Mouse (Mus musculus): ENCODE results near the gene Zfp975. TPM values are rescaled to one million over a fixed set of nuclear protein-coding genes. Genes with fewer than 3 reads are reported as not detected.
"Not testable (repeated sequence)": the region's sequence is repeated elsewhere in the genome, so short reads cannot be mapped to it uniquely, and the experiment has no call there.

The Zfp975 gene
- 9.5 TPM in 2 replicates for polyA plus RNA-seq (2015; fragmentation: Nextera tagmentation; extraction: Ambion mirVana)

GRCm38 (mm10) chr7:42692362-42693158 is at the start of gene Zfp975:
Zfp975 (minus strand) TSS chr7:42692742.
- Histone ChIP-seq H3K4me3 (peak within 1 kb of the TSS; percentile 56), H3K36me3 (peaks cover 10% of the 10 kb centered on the region), H3K27ac (peak within 1 kb of the TSS; percentile 78), H3K9ac (peak within 1 kb of the TSS; percentile 80), H3K4me2 (peak within 1 kb of the TSS; percentile 58)
- not testable (repeated sequence) for H3K9me3 ChIP-seq, H3K4me1 ChIP-seq, H3K27me3 ChIP-seq
- peak; percentile 97 for ATAC-seq (ENCODE audit: insufficient number of reproducible peaks, insufficient read depth, low FRiP score, low TSS enrichment, low read depth)
- under 1% methylated on average over 23 of the region's 23 CpGs for WGBS

- WGBS, result 84% methylated on average over 10 of the region's 10 CpGs
- H3K4me1 ChIP-seq, result no peaks in the 10 kb centered on the region
- peaks cover 4% of the 10 kb centered on the region; the same call in 1 of the 2 replicates for H3K9me3 ChIP-seq
- no peak overlapping the region for H3K4me2 ChIP-seq
- no peaks in the 10 kb centered on the region for H3K36me3 ChIP-seq
- ATAC-seq (ENCODE audit: insufficient number of reproducible peaks, insufficient read depth, low FRiP score, low TSS enrichment, low read depth), result no peak
- H3K27ac ChIP-seq, result no peak overlapping the region
- H3K27me3 ChIP-seq, result no peaks in the 10 kb centered on the region
- H3K4me3 ChIP-seq, result no peak overlapping the region
- no peak overlapping the region for H3K9ac ChIP-seq
These were observed 46.1 kb upstream of the Zfp975 start for GRCm38 (mm10) chr7:42738536-42739210.

- not testable (repeated sequence) for H3K9ac ChIP-seq; H3K36me3 ChIP-seq; H3K27me3 ChIP-seq; H3K4me3 ChIP-seq; H3K4me1 ChIP-seq; H3K9me3 ChIP-seq; H3K27ac ChIP-seq; H3K4me2 ChIP-seq; ATAC-seq (ENCODE audit: insufficient number of reproducible peaks, insufficient read depth, low FRiP score, low TSS enrichment, low read depth)
- 86% methylated on average over 4 of the region's 4 CpGs for WGBS
These were observed 34.4 kb upstream of the Zfp975 start, which contains the start of gene Gm17067 for GRCm38 (mm10) chr7:42726917-42727316. Gm17067 (minus strand) TSS chr7:42727017.

- H3K4me1 ChIP-seq; H3K27me3 ChIP-seq; H3K9me3 ChIP-seq; ATAC-seq (ENCODE audit: insufficient number of reproducible peaks, insufficient read depth, low FRiP score, low TSS enrichment, low read depth): not testable (repeated sequence)
- H3K4me2 ChIP-seq, result peak overlapping the region; percentile 58
- H3K4me3 ChIP-seq, result peak overlapping the region; percentile 56
- H3K36me3 ChIP-seq, result peaks cover 10% of the 10 kb centered on the region
- H3K27ac ChIP-seq, result peak overlapping the region; percentile 78; the same call in 1 of the 2 replicates
- H3K9ac ChIP-seq, result peak overlapping the region; percentile 80
- WGBS, result 4% methylated on average over 4 of the region's 4 CpGs
These were observed 709 bp upstream of the Zfp975 start for GRCm38 (mm10) chr7:42693251-42693650.

GRCm38 (mm10) chr7:42680081-42680480 is 12.5 kb downstream of the Zfp975 start:
- not testable (repeated sequence) for H3K9ac ChIP-seq; H3K27me3 ChIP-seq; H3K4me1 ChIP-seq; H3K27ac ChIP-seq; H3K4me3 ChIP-seq; H3K4me2 ChIP-seq; ATAC-seq (ENCODE audit: insufficient number of reproducible peaks, insufficient read depth, low FRiP score, low TSS enrichment, low read depth); H3K36me3 ChIP-seq
- 92% methylated on average over 6 of the region's 6 CpGs for WGBS
- peaks cover 36% of the 10 kb centered on the region for H3K9me3 ChIP-seq

GRCm38 (mm10) chr7:42679646-42680045 is 12.9 kb downstream of the Zfp975 start:
- H3K4me3 ChIP-seq; ATAC-seq (ENCODE audit: insufficient number of reproducible peaks, insufficient read depth, low FRiP score, low TSS enrichment, low read depth): not testable (repeated sequence)

GRCm38 (mm10) chr7:42660140-42660539 is 32.4 kb downstream of the Zfp975 start:
- H3K4me1 ChIP-seq; H3K4me2 ChIP-seq; H3K4me3 ChIP-seq; H3K9ac ChIP-seq; H3K27ac ChIP-seq; ATAC-seq (ENCODE audit: insufficient number of reproducible peaks, insufficient read depth, low FRiP score, low TSS enrichment, low read depth); H3K27me3 ChIP-seq: not testable (repeated sequence)
- peaks cover 50% of the 10 kb centered on the region for H3K36me3 ChIP-seq
- 75% methylated on average over 5 of the region's 5 CpGs for WGBS
- peaks cover 32% of the 10 kb centered on the region for H3K9me3 ChIP-seq

More at GRCm38 (mm10) chr7:42679646-42680045, 12.9 kb downstream of the Zfp975 start:
- H3K9me3 ChIP-seq, result peaks cover 32% of the 10 kb centered on the region
- not testable (repeated sequence) for H3K4me2 ChIP-seq, H3K4me1 ChIP-seq, H3K27me3 ChIP-seq, H3K27ac ChIP-seq, H3K36me3 ChIP-seq, H3K9ac ChIP-seq

- not testable (repeated sequence) for H3K27me3 ChIP-seq; H3K4me1 ChIP-seq; H3K4me3 ChIP-seq; ATAC-seq (ENCODE audit: insufficient number of reproducible peaks, insufficient read depth, low FRiP score, low TSS enrichment, low read depth); H3K4me2 ChIP-seq; H3K27ac ChIP-seq; H3K9ac ChIP-seq
- Histone ChIP-seq H3K36me3 (peaks cover 13% of the 10 kb centered on the region), H3K9me3 (peaks cover 22% of the 10 kb centered on the region)
- WGBS, result 77% methylated on average over 2 of the region's 2 CpGs
These were observed 37.3 kb downstream of the Zfp975 start for GRCm38 (mm10) chr7:42655211-42655610.

GRCm38 (mm10) chr7:42643120-42643620 is 49.4 kb downstream of the Zfp975 start:
- H3K9ac ChIP-seq, result peak overlapping the region; percentile 65; the same call in 1 of the 2 replicates
- H3K36me3 ChIP-seq; H3K4me1 ChIP-seq; H3K27me3 ChIP-seq; H3K9me3 ChIP-seq; H3K27ac ChIP-seq; ATAC-seq (ENCODE audit: insufficient number of reproducible peaks, insufficient read depth, low FRiP score, low TSS enrichment, low read depth): not testable (repeated sequence)
- H3K4me2 ChIP-seq, result peak overlapping the region; percentile 56
- H3K4me3 ChIP-seq, result peak overlapping the region; percentile 48
- 22% methylated on average over 3 of the region's 3 CpGs for WGBS

- not testable (repeated sequence) for H3K36me3 ChIP-seq, H3K27me3 ChIP-seq, H3K4me1 ChIP-seq, H3K9me3 ChIP-seq, H3K27ac ChIP-seq
- H3K4me2 ChIP-seq, result peak within 1 kb of the TSS; percentile 56
- 4% methylated on average over 25 of the region's 25 CpGs for WGBS
- peak; percentile 86 for ATAC-seq (ENCODE audit: insufficient number of reproducible peaks, insufficient read depth, low FRiP score, low TSS enrichment, low read depth)
- peak within 1 kb of the TSS; percentile 65 for H3K9ac ChIP-seq
- H3K4me3 ChIP-seq, result peak within 1 kb of the TSS; percentile 48
These were observed 50.1 kb downstream of the Zfp975 start, which contains the start of gene Zfp976 for GRCm38 (mm10) chr7:42642152-42643115. Zfp976 (minus strand) TSS chr7:42642588.

GRCm38 (mm10) chr7:42631031-42631430 is 61.5 kb downstream of the Zfp975 start:
- not testable (repeated sequence) for H3K27me3 ChIP-seq; H3K27ac ChIP-seq; H3K4me2 ChIP-seq; H3K4me1 ChIP-seq; ATAC-seq (ENCODE audit: insufficient number of reproducible peaks, insufficient read depth, low FRiP score, low TSS enrichment, low read depth); H3K36me3 ChIP-seq; H3K9ac ChIP-seq; H3K4me3 ChIP-seq
- peaks cover 35% of the 10 kb centered on the region; the same call in 1 of the 2 replicates for H3K9me3 ChIP-seq
